Mouse (Mus musculus): ENCODE results near the gene 2900026A02Rik.

DNA sequence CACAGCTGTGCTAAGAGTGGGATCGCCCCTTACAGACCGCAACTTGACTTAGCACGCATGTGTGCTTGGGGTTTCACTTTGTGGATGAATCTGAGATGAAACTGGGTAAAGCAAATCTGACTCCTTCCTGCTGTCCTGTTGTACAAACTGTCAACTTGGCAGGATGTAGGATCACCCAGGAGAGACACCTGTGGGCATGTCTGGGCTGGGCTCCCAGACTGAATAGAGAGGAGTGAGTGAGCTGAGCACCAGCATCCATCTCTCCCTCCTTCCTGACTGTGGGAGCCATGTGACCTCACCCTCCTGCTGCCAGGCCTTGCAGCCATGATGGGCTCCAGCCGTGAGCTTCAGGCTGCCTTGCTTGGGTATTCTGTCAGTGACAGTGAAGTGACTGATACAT is 115.6 kb downstream of the 2900026A02Rik start:
- no peak for TF ChIP-seq POLR2A (IDR thresholded peaks at IDR 0.05; ENCODE audit: borderline replicate concordance, extremely low read depth, insufficient read depth, insufficient read length, poor library complexity, severe bottlenecking)
- TF ChIP-seq CTCF (IDR thresholded peaks at IDR 0.05; ENCODE audit: borderline replicate concordance, extremely low read depth, insufficient read depth, insufficient read length) = no peak

All from brain, embryonic 14.5 days (tissue).